Mouse (Mus musculus): ENCODE results near the gene Kif26b.

Gene Kif26b

GRCm38 (mm10) chr1:178661556-178661955, 132.6 kb downstream of the Kif26b start:
- DNase-seq (ENCODE audit: low spot score) = no peak

- no peak for DNase-seq (ENCODE audit: low spot score)
Observed at GRCm38 (mm10) chr1:178663539-178663938, 134.6 kb downstream of the Kif26b start.

- DNase-seq (ENCODE audit: low spot score) = no peak
Observed at GRCm38 (mm10) chr1:178664271-178664969, 135.5 kb downstream of the Kif26b start.

- no peak for DNase-seq (ENCODE audit: low spot score)
Observed at GRCm38 (mm10) chr1:178666524-178666923, 137.6 kb downstream of the Kif26b start.

GRCm38 (mm10) chr1:178667808-178668207, 138.9 kb downstream of the Kif26b start:
- no peak for DNase-seq (ENCODE audit: low spot score)

GRCm38 (mm10) chr1:178668907-178669306, 140.0 kb downstream of the Kif26b start:
- DNase-seq (ENCODE audit: low spot score) = no peak

GRCm38 (mm10) chr1:178673051-178673450, 144.1 kb downstream of the Kif26b start:
- DNase-seq (ENCODE audit: low spot score) = no peak

- DNase-seq (ENCODE audit: low spot score) = no peak
Observed at GRCm38 (mm10) chr1:178673506-178673905, 144.6 kb downstream of the Kif26b start.

GRCm38 (mm10) chr1:178675542-178676252, 146.8 kb downstream of the Kif26b start:
- DNase-seq (ENCODE audit: low spot score) = no peak

GRCm38 (mm10) chr1:178677160-178677559, 148.2 kb downstream of the Kif26b start:
- DNase-seq (ENCODE audit: low spot score) = no peak

GRCm38 (mm10) chr1:178677630-178678221, 148.8 kb downstream of the Kif26b start:
- no peak for DNase-seq (ENCODE audit: low spot score)

- no peak for DNase-seq (ENCODE audit: low spot score)
Observed at GRCm38 (mm10) chr1:178683631-178684030, 154.7 kb downstream of the Kif26b start.

- no peak for DNase-seq (ENCODE audit: low spot score)
Observed at GRCm38 (mm10) chr1:178684991-178685680, 156.2 kb downstream of the Kif26b start.

- no peak for DNase-seq (ENCODE audit: low spot score)
Observed at GRCm38 (mm10) chr1:178686881-178687280, 158.0 kb downstream of the Kif26b start.

- DNase-seq (ENCODE audit: low spot score) = no peak
Observed at GRCm38 (mm10) chr1:178689512-178689911, 160.6 kb downstream of the Kif26b start.

- no peak for DNase-seq (ENCODE audit: low spot score)
Observed at GRCm38 (mm10) chr1:178691679-178692078, 162.8 kb downstream of the Kif26b start.

GRCm38 (mm10) chr1:178700102-178700501, 171.2 kb downstream of the Kif26b start:
- no peak for DNase-seq (ENCODE audit: low spot score)

- DNase-seq (ENCODE audit: low spot score) = no peak
Observed at GRCm38 (mm10) chr1:178703496-178703895, 174.6 kb downstream of the Kif26b start.

GRCm38 (mm10) chr1:178707925-178708351, 179.0 kb downstream of the Kif26b start:
- no peak for DNase-seq (ENCODE audit: low spot score)

- no peak for DNase-seq (ENCODE audit: low spot score)
Observed at GRCm38 (mm10) chr1:178708356-178708755, 179.4 kb downstream of the Kif26b start.

GRCm38 (mm10) chr1:178712189-178712873, 183.4 kb downstream of the Kif26b start:
- no peak for DNase-seq (ENCODE audit: low spot score)

- DNase-seq (ENCODE audit: low spot score) = no peak
Observed at GRCm38 (mm10) chr1:178714209-178714608, 185.3 kb downstream of the Kif26b start.
